Mouse (Mus musculus) forebrain, embryonic 10.5 days (tissue): Measurements from ENCODE around the gene Gm49368. TPM values are rescaled to one million over a fixed set of nuclear protein-coding genes. Genes with fewer than 3 reads are reported as not detected.
"Not testable (repeated sequence)": the region's sequence is repeated elsewhere in the genome, so short reads cannot be mapped to it uniquely, and the experiment has no call there.

Source experiments
- DNase-seq: peaks from one replicate; pipeline ENCODE4 v3.0.0-alpha.2; 2017; ENCODE audit warnings: low spot score; ENCODE audit errors: extremely low spot score
- H3K27ac ChIP-seq: fragments of 300-500 bp; sonication (generic); 2 replicates; pipeline ENCODE4 v1.5.1; 2016; ENCODE audit warnings: mild to moderate bottlenecking
- H3K27me3 ChIP-seq: fragments of 300-500 bp; sonication (generic); 2 replicates; pipeline ENCODE4 v1.6.1; 2016; ENCODE audit warnings: mild to moderate bottlenecking; ENCODE audit not compliant: poor library complexity, severe bottlenecking
- H3K36me3 ChIP-seq: fragments of 300-500 bp; sonication (generic); replicated peaks from 2 replicates; pipeline ENCODE4 v1.6.1; 2016; ENCODE audit warnings: mild to moderate bottlenecking, moderate library complexity
- H3K4me1 ChIP-seq: fragments of 300-500 bp; sonication (generic); 2 replicates; pipeline ENCODE4 v1.6.1; 2016
- H3K4me3 ChIP-seq: fragments of 300-500 bp; sonication (generic); 2 replicates; pipeline ENCODE4 v1.5.1; 2016; ENCODE audit warnings: mild to moderate bottlenecking, moderate library complexity
- H3K9me3 ChIP-seq: fragments of 300-500 bp; sonication (generic); 2 replicates; pipeline ENCODE4 v1.6.1; 2016; ENCODE audit warnings: mild to moderate bottlenecking, moderate library complexity
- WGBS: fragments of 180-500 bp; shearing (Covaris S2); methylation state at CpG from one replicate; pipeline ENCODE4 v1.1.7; 2016; 5-methylcytosine and 5-hydroxymethylcytosine counted together
- polyA plus RNA-seq: library from polyadenylated mRNA; unstranded; fragments of >200 nt; fragmentation: Nextera tagmentation; extraction: Ambion mirVana; gene quantifications from 2 replicates; pipeline ENCODE4 v1.2.1, GENCODE M21; 2016

Gene Gm49368
- polyA plus RNA-seq, 1 experiment from 2014 or later = not detected

GRCm38 (mm10) chr7:128158688-128159354, 96.3 kb downstream of the Gm49368 start:
- H3K4me1 ChIP-seq, H3K4me3 ChIP-seq, H3K27ac ChIP-seq, H3K36me3 ChIP-seq, DNase-seq, H3K27me3 ChIP-seq, H3K9me3 ChIP-seq: not testable (repeated sequence)
- whole genome bisulfite sequencing = 85% methylated on average over 8 of the region's 8 CpGs

- no peaks in the 10 kb centered on the region for H3K27me3 ChIP-seq
- no peak for DNase-seq
- 92% methylated on average over 4 of the region's 4 CpGs for WGBS
- no peak overlapping the region for H3K27ac ChIP-seq
- no peaks in the 10 kb centered on the region for H3K9me3 ChIP-seq
- H3K4me1 ChIP-seq = no peaks in the 10 kb centered on the region
- no peak overlapping the region for H3K4me3 ChIP-seq
- no peaks in the 10 kb centered on the region for H3K36me3 ChIP-seq
These were observed 101.5 kb downstream of the Gm49368 start for GRCm38 (mm10) chr7:128164001-128164400.

GRCm38 (mm10) chr7:128166391-128166790, 103.9 kb downstream of the Gm49368 start:
- no peak for DNase-seq
- WGBS = 93% methylated on average over 7 of the region's 7 CpGs
- H3K27me3 ChIP-seq = no peaks in the 10 kb centered on the region
- H3K27ac ChIP-seq = no peak overlapping the region
- H3K4me1 ChIP-seq = no peaks in the 10 kb centered on the region
- no peak overlapping the region for H3K4me3 ChIP-seq
- no peaks in the 10 kb centered on the region for H3K36me3 ChIP-seq
- no peaks in the 10 kb centered on the region for H3K9me3 ChIP-seq

GRCm38 (mm10) chr7:128169996-128170395, 107.5 kb downstream of the Gm49368 start:
- H3K9me3 ChIP-seq = no peaks in the 10 kb centered on the region
- no peak for DNase-seq
- no peaks in the 10 kb centered on the region for H3K36me3 ChIP-seq
- H3K4me1 ChIP-seq = no peaks in the 10 kb centered on the region
- H3K27ac ChIP-seq = no peak overlapping the region
- H3K27me3 ChIP-seq = no peaks in the 10 kb centered on the region
- WGBS = 88% methylated on average over 3 of the region's 3 CpGs
- no peak overlapping the region for H3K4me3 ChIP-seq

Other genes with a start within 250 kb of the Gm49368 start
- gene Stx4a, start 238.4 kb upstream of the Gm49368 start, polyA plus RNA-seq = 23.7 and 24.6 TPM in 2 replicates
- gene Stx1b, start 238.1 kb upstream of the Gm49368 start, polyA plus RNA-seq = 5.5 and 6.1 TPM in 2 replicates
- gene Zfp646, start 186.5 kb upstream of the Gm49368 start, polyA plus RNA-seq = 18.6 and 19.5 TPM in 2 replicates
- 39.9 and 41.8 TPM in 2 replicates for gene Zfp668, start 185.9 kb upstream of the Gm49368 start, polyA plus RNA-seq
- gene Prss53, start 171.7 kb upstream of the Gm49368 start, polyA plus RNA-seq = 0.32 and 0.49 TPM in 2 replicates
- not detected in 2 replicates for gene Gm21974, start 167.2 kb upstream of the Gm49368 start, polyA plus RNA-seq
- 32.2 and 41.4 TPM in 2 replicates for gene Vkorc1, start 167.1 kb upstream of the Gm49368 start, polyA plus RNA-seq
- gene Bckdk, start 158.6 kb upstream of the Gm49368 start, polyA plus RNA-seq = 130 and 140 TPM in 2 replicates
- 47.4 and 49.0 TPM in 2 replicates for gene Kat8, start 150.2 kb upstream of the Gm49368 start, polyA plus RNA-seq
- gene Prss8, start 132.6 kb upstream of the Gm49368 start, polyA plus RNA-seq = 5.0 and 5.9 TPM in 2 replicates
- 11.5 and 12.5 TPM in 2 replicates for gene Prss36, start 116.0 kb upstream of the Gm49368 start, polyA plus RNA-seq
- gene Fus, start 95.2 kb upstream of the Gm49368 start, polyA plus RNA-seq = 362 and 407 TPM in 2 replicates
- 6.3 and 6.6 TPM in 2 replicates for gene Pycard, start 68.8 kb upstream of the Gm49368 start, polyA plus RNA-seq
- not detected in 2 replicates for gene Trim72, start 58.7 kb upstream of the Gm49368 start, polyA plus RNA-seq
- gene Itgam, start within 50 bp of the Gm49368 start, polyA plus RNA-seq = 0.33 and 0.40 TPM in 2 replicates
- not detected in 2 replicates for gene Itgax, start 66.9 kb downstream of the Gm49368 start, polyA plus RNA-seq
- not detected in 2 replicates for gene Itgad, start 91.7 kb downstream of the Gm49368 start, polyA plus RNA-seq
- not detected in 2 replicates for gene Cox6a2, start 143.7 kb downstream of the Gm49368 start, polyA plus RNA-seq
- gene Armc5, start 174.7 kb downstream of the Gm49368 start, polyA plus RNA-seq = 15.3 and 15.4 TPM in 2 replicates
- gene 9130023H24Rik, start 175.3 kb downstream of the Gm49368 start, polyA plus RNA-seq = 10.0 and 10.7 TPM in 2 replicates
- 22.5 and 23.3 TPM in 2 replicates for gene Tgfb1i1, start 184.1 kb downstream of the Gm49368 start, polyA plus RNA-seq
- 0.28 TPM in 1 of 2 replicates, not detected in the other for gene Slc5a2, start 203.0 kb downstream of the Gm49368 start, polyA plus RNA-seq
- 22.0 and 26.2 TPM in 2 replicates for gene BC017158, start 235.5 kb downstream of the Gm49368 start, polyA plus RNA-seq